Mouse (Mus musculus): ENCODE results near the gene Pgam1. TPM values are rescaled to one million over a fixed set of nuclear protein-coding genes. Genes with fewer than 3 reads are reported as not detected.

Gene Pgam1
- polyA plus RNA-seq (2015; fragmentation: Illumina TruSeq; extraction: RNeasy Lipid Tissue Mini Kit (QIAGEN cat#74804); ENCODE audit: insufficient read depth, low read depth, low replicate concordance): 26.9 TPM

DNA sequence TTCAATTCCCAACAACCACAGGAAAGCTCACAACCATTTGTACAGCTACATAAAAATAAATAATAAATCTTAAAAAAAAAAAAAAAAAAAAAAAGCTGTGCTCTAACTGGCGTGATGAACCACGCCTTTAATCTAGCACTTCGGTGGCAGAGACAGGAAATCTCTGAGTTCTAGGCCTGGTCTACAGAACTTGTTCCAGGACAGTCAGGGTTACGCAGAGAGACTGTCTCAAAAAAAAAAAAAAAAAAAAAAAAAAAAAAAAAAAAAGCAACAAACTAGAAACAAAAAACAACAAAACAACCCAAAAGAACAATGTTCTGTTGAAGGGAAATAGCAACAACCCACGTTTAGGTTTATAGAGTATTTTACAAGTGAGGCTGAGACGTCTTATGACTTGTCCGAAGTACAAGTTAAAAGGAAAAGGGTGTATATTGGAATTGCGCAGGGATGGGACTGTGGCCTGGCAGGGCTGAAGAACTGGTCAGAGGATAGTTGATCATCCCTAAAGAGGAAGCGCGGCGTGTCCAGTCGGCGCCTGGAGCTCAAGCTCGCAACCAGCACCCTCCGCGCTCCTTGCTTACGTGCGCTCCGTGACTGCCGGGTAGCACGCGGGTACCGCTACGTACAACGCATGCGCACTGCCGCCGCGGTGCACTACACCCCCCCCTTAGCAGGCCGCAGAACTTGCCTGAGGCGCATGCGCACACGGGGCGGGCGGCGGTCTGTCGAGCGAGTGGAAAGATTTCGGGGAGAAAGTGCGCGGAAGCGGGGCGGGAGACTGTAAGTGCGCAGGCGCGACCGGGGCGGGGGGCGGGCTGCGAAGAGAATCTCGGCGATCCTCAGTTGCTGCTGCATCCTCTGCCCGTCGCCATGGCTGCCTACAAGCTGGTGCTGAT is at the start of gene Pgam1:
TSS of gene Pgam1 (plus strand) at position 746 of the 896 bp plus-strand sequence.

GRCm38 (mm10) chr19:41895460-41896318 is 16.0 kb upstream of the Pgam1 start, which contains the start of gene Rrp12:
Rrp12 (minus strand) TSS chr19:41896173.

DNA sequence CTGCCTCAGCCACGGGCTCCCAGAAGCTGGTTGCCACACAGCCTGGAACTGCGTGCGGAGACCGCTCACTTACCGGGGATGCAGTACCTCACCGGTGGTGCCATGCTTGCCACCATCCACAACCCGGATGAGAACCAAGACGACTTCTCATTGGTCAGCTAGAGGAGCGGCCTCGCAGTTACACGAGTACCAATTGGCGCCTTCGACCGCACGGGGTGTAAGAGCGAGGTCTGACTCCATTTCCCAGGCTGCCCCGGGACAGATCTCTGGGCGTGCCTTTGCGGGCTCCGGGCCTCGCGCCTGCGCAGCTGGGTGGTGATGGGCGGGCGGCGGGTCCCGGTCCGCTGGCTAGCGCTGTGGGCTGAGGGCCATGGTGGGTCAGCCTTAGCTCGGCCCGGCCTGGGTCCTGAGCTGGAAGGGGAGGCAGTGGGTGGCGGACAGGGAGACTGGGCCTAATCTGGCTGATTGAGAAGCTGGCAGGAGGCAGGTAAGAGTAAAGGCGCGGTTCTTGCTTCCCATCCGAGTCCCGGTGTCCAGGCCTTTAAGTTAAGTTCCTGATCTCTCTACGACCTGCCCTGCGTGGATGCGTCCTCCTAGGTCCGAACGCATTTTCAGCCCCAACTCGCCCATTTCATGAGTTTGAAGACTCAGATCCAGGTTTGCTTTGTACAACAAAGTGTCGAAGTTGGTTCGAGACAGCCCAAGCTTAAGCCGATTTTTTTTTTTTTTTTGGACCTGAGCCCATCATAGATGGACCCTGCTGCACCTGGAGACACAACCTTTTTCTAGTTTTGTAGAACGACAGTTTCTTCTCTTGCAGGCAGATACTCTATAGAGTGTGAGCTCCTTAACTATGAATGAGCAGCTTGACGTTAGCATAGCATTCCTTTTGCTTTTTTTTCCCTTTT is 21.7 kb downstream of the Pgam1 start, which contains the start of the genes Exosc1 and Zdhhc16:
TSS of gene Exosc1 (minus strand) at position 245 of the 908 bp plus-strand sequence.
TSS of gene Zdhhc16 (plus strand) at position 302 of the 908 bp plus-strand sequence.

Other genes with a start within 250 kb of the Pgam1 start
- not detected for gene Slit1, start 168.3 kb upstream of the Pgam1 start, polyA plus RNA-seq (2015; fragmentation: Illumina TruSeq; extraction: RNeasy Lipid Tissue Mini Kit (QIAGEN cat#74804); ENCODE audit: insufficient read depth, low read depth, low replicate concordance)
- 0.59 TPM for gene Arhgap19, start 109.9 kb upstream of the Pgam1 start, polyA plus RNA-seq (2015; fragmentation: Illumina TruSeq; extraction: RNeasy Lipid Tissue Mini Kit (QIAGEN cat#74804); ENCODE audit: insufficient read depth, low read depth, low replicate concordance)
- gene Frat1, start 82.0 kb upstream of the Pgam1 start, polyA plus RNA-seq (2015; fragmentation: Illumina TruSeq; extraction: RNeasy Lipid Tissue Mini Kit (QIAGEN cat#74804); ENCODE audit: insufficient read depth, low read depth, low replicate concordance): 2.3 TPM
- 0.50 TPM for gene Frat2, start 63.8 kb upstream of the Pgam1 start, polyA plus RNA-seq (2015; fragmentation: Illumina TruSeq; extraction: RNeasy Lipid Tissue Mini Kit (QIAGEN cat#74804); ENCODE audit: insufficient read depth, low read depth, low replicate concordance)
- 2.3 TPM for gene Rrp12, start 15.8 kb upstream of the Pgam1 start, polyA plus RNA-seq (2015; fragmentation: Illumina TruSeq; extraction: RNeasy Lipid Tissue Mini Kit (QIAGEN cat#74804); ENCODE audit: insufficient read depth, low read depth, low replicate concordance)
- gene Exosc1, start 21.5 kb downstream of the Pgam1 start, polyA plus RNA-seq (2015; fragmentation: Illumina TruSeq; extraction: RNeasy Lipid Tissue Mini Kit (QIAGEN cat#74804); ENCODE audit: insufficient read depth, low read depth, low replicate concordance): 7.2 TPM
- 13.8 TPM for gene Zdhhc16, start 21.6 kb downstream of the Pgam1 start, polyA plus RNA-seq (2015; fragmentation: Illumina TruSeq; extraction: RNeasy Lipid Tissue Mini Kit (QIAGEN cat#74804); ENCODE audit: insufficient read depth, low read depth, low replicate concordance)
- 12.2 TPM for gene Mms19, start 69.2 kb downstream of the Pgam1 start, polyA plus RNA-seq (2015; fragmentation: Illumina TruSeq; extraction: RNeasy Lipid Tissue Mini Kit (QIAGEN cat#74804); ENCODE audit: insufficient read depth, low read depth, low replicate concordance)
- 4.7 TPM for gene Ubtd1, start 69.8 kb downstream of the Pgam1 start, polyA plus RNA-seq (2015; fragmentation: Illumina TruSeq; extraction: RNeasy Lipid Tissue Mini Kit (QIAGEN cat#74804); ENCODE audit: insufficient read depth, low read depth, low replicate concordance)
- not detected for gene Ankrd2, start 124.1 kb downstream of the Pgam1 start, polyA plus RNA-seq (2015; fragmentation: Illumina TruSeq; extraction: RNeasy Lipid Tissue Mini Kit (QIAGEN cat#74804); ENCODE audit: insufficient read depth, low read depth, low replicate concordance)
- gene Hoga1, start 133.7 kb downstream of the Pgam1 start, polyA plus RNA-seq (2015; fragmentation: Illumina TruSeq; extraction: RNeasy Lipid Tissue Mini Kit (QIAGEN cat#74804); ENCODE audit: insufficient read depth, low read depth, low replicate concordance): 1.3 TPM
- not detected for gene 4933411K16Rik, start 140.3 kb downstream of the Pgam1 start, polyA plus RNA-seq (2015; fragmentation: Illumina TruSeq; extraction: RNeasy Lipid Tissue Mini Kit (QIAGEN cat#74804); ENCODE audit: insufficient read depth, low read depth, low replicate concordance)
- 1.7 TPM for gene Morn4, start 174.4 kb downstream of the Pgam1 start, polyA plus RNA-seq (2015; fragmentation: Illumina TruSeq; extraction: RNeasy Lipid Tissue Mini Kit (QIAGEN cat#74804); ENCODE audit: insufficient read depth, low read depth, low replicate concordance)
- gene Pi4k2a, start 178.5 kb downstream of the Pgam1 start, polyA plus RNA-seq (2015; fragmentation: Illumina TruSeq; extraction: RNeasy Lipid Tissue Mini Kit (QIAGEN cat#74804); ENCODE audit: insufficient read depth, low read depth, low replicate concordance): 8.0 TPM
- gene Avpi1, start 217.1 kb downstream of the Pgam1 start, polyA plus RNA-seq (2015; fragmentation: Illumina TruSeq; extraction: RNeasy Lipid Tissue Mini Kit (QIAGEN cat#74804); ENCODE audit: insufficient read depth, low read depth, low replicate concordance): 3.1 TPM
- gene Marveld1, start 235.5 kb downstream of the Pgam1 start, polyA plus RNA-seq (2015; fragmentation: Illumina TruSeq; extraction: RNeasy Lipid Tissue Mini Kit (QIAGEN cat#74804); ENCODE audit: insufficient read depth, low read depth, low replicate concordance): 14.6 TPM